Mouse (Mus musculus): ENCODE results near the gene Thra. TPM values are rescaled to one million over a fixed set of nuclear protein-coding genes. Genes with fewer than 3 reads are reported as not detected.

Gene Thra
- polyA plus RNA-seq, 1 experiment from 2014 or later, result 13.3 TPM

DNA sequence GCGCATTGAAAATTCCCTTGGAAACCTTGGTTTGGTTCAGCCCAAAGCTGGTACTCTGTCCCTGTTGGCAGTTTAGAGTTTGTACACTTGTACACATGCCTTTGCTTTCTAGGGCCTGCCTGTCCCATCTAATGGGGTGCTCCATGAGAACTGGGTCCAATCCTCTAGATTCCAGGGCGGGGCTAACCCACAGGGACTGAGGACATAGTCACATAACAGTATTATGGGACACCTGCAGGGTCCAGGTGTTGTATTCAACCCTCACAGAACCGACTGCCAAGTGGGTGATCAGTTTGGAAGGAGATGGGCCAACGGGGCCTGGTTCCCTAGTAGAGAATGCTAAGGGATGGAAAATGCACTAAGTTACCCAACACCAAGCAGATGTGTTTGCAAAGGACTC is 21.5 kb downstream of the Thra start:
- 84% methylated on average over 4 of the region's 4 CpGs for whole genome bisulfite sequencing (ENCODE audit: insufficient replicate concordance)
- H3K36me3 ChIP-seq, result peaks cover 81% of the 10 kb centered on the region
- peaks cover 54% of the 10 kb centered on the region for H3K4me1 ChIP-seq
- no peaks in the 10 kb centered on the region for H3K9me3 ChIP-seq (replicated peaks)
- no peak overlapping the region for H3K4me2 ChIP-seq
- no peak for ATAC-seq
- H3K4me3 ChIP-seq, result no peak overlapping the region
- H3K9ac ChIP-seq, result no peak overlapping the region
- H3K27me3 ChIP-seq (replicated peaks), result no peaks in the 10 kb centered on the region
- no peak overlapping the region for H3K27ac ChIP-seq

DNA sequence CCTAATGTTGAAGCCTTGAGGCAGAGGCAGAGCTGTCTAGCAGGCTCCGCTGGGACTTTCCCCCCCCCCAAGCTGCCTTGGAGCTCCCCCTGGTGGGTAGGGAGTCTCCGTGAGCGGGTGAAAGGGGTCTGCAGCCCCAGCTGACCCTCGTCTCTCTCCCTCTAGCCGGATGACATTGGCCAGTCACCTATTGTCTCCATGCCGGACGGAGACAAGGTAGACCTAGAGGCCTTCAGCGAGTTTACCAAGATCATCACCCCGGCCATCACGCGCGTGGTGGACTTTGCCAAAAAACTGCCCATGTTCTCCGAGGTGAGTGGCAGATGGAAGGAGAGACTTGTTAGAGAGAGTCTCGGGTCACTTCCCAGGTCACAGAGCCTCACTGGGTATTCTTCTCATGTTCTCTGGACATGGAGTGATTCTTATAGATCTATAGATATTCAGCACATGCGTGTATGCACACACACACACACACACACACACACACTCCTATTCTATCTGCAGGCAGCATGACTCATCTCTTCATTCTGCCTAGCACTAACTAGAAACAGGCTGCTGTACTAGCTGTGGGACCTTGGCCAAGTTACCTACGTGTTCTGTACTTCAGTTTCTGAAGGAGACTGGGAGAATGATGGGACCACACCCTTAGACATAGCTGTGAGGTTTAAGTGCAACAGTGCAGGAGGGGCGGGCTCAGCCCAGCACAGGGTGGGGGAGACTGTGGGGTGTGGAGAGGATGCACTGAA is 22.5 kb downstream of the Thra start:
- ATAC-seq, result no peak
- H3K9me3 ChIP-seq (replicated peaks), result no peaks in the 10 kb centered on the region
- H3K27me3 ChIP-seq (replicated peaks), result no peaks in the 10 kb centered on the region
- WGBS (ENCODE audit: insufficient replicate concordance), result 66% methylated on average over 17 of the region's 17 CpGs
- no peak overlapping the region for H3K4me2 ChIP-seq
- no peak overlapping the region for H3K9ac ChIP-seq
- H3K27ac ChIP-seq, result peak overlapping the region; percentile 59
- no peak overlapping the region for H3K4me3 ChIP-seq
- H3K36me3 ChIP-seq, result peaks cover 71% of the 10 kb centered on the region
- H3K4me1 ChIP-seq, result peaks cover 58% of the 10 kb centered on the region

DNA sequence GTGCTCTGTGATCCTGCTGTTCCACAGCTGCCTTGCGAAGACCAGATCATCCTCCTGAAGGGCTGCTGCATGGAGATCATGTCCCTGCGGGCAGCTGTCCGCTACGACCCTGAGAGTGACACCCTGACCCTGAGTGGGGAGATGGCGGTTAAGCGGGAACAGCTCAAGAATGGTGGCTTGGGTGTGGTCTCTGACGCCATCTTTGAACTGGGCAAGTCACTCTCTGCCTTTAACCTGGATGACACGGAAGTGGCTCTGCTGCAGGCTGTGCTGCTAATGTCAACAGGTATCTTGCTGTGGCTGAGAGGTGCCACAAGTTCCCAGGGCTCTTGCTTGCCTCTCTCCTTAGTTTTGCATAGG is 23.0 kb downstream of the Thra start:
- Histone ChIP-seq H3K9ac (no peak overlapping the region), H3K27me3 (replicated peaks) (no peaks in the 10 kb centered on the region), H3K27ac (peak overlapping the region; percentile 59), H3K9me3 (replicated peaks) (no peaks in the 10 kb centered on the region), H3K4me2 (no peak overlapping the region), H3K4me3 (no peak overlapping the region), H3K4me1 (peaks cover 64% of the 10 kb centered on the region), H3K36me3 (peaks cover 67% of the 10 kb centered on the region)
- WGBS (ENCODE audit: insufficient replicate concordance), result 85% methylated on average over 8 of the region's 8 CpGs
- ATAC-seq, result no peak

DNA sequence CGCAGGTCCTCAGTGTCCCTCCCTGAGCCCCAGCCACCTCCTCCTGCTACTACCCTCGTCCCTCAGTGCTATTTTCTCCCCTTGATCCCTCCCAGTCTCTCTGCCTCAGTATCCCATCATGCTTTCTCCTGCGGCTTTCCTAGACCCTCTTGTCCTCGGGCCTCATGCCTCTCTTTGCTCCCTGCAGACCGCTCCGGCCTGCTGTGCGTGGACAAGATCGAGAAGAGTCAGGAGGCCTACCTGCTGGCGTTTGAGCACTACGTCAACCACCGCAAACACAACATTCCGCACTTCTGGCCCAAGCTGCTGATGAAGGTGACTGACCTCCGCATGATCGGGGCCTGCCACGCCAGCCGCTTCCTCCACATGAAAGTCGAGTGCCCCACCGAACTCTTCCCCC is 23.7 kb downstream of the Thra start:
- no peak overlapping the region for H3K4me3 ChIP-seq
- no peak for ATAC-seq
- WGBS (ENCODE audit: insufficient replicate concordance), result 76% methylated on average over 18 of the region's 18 CpGs
- H3K4me1 ChIP-seq, result peaks cover 70% of the 10 kb centered on the region
- no peak overlapping the region for H3K9ac ChIP-seq
- no peak overlapping the region for H3K4me2 ChIP-seq
- no peaks in the 10 kb centered on the region for H3K9me3 ChIP-seq (replicated peaks)
- H3K27me3 ChIP-seq (replicated peaks), result no peaks in the 10 kb centered on the region
- H3K27ac ChIP-seq, result no peak overlapping the region
- H3K36me3 ChIP-seq, result peaks cover 65% of the 10 kb centered on the region

DNA sequence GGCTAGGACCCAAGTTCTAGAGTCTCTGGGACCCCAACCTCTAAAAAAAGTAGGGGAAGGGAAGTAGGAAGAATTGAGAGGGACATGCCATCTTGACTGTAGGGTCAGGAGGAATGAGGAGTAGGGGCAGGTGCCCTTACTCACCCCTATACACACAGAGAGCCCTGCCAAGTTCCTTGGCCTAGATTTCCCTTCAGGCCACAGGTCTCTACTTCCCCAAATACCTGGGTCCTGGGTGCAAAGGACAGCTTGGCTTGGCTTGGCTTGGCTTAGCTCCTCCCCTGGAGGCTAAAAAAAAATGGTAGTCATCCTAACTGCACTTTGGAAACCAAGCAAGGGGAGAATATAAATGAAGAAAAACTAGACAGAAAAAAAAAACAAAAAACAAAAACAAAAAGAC is 24.3 kb downstream of the Thra start:
- Histone ChIP-seq H3K27me3 (replicated peaks) (no peaks in the 10 kb centered on the region), H3K4me1 (peaks cover 77% of the 10 kb centered on the region), H3K4me2 (no peak overlapping the region), H3K4me3 (no peak overlapping the region), H3K36me3 (peaks cover 67% of the 10 kb centered on the region), H3K9ac (no peak overlapping the region), H3K9me3 (replicated peaks) (no peaks in the 10 kb centered on the region), H3K27ac (peak overlapping the region; percentile 34)
- no peak for ATAC-seq

DNA sequence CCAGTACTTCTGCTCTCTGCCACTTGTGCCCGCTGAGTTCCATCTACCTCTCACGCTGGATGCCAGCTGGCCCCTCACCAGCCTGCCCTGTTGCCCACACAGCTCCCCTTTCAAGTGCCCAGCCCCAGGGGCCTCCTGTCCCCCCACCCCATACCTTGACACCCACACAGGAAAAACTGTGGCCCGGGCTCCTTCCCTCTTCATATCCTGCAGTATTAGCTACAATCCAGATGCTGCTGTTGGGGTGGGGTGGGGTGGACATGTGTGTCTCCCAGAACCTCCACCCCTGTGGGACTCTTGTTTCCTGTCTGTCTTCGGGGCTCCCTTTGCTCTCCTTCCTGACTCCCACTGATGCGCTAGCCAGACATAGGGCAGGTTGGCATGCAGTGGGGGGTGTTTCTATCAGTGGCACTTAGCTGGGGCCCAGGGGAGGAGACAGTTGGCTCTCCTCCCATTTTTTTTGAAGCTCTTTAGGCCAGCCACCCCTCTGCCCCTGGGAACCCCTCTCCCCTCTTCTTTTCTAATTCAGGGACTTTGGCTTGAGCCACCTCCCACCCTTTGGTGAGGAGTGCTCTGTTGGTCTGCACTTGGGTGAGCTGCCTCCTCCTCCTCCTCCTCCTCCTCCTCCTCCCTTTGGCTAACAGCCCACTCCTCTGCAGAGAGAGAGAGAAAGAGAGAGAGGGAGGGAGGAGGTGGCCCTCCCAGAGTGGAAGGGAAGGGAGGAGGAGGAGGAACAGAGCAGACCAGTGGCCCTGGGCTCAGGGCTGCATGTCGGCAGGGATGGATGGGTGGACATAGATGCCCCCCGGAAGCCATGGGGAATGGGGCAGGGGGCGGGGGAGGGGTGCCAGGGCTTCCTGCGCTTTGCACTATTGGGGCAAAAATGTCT is 25.2 kb downstream of the Thra start:
- Histone ChIP-seq H3K4me3 (no peak overlapping the region), H3K9me3 (replicated peaks) (no peaks in the 10 kb centered on the region), H3K9ac (no peak overlapping the region), H3K4me2 (no peak overlapping the region), H3K27me3 (replicated peaks) (no peaks in the 10 kb centered on the region), H3K27ac (peak overlapping the region; percentile 94), H3K4me1 (peaks cover 86% of the 10 kb centered on the region), H3K36me3 (peaks cover 67% of the 10 kb centered on the region)
- 57% methylated on average over 7 of the region's 9 CpGs for WGBS (ENCODE audit: insufficient replicate concordance)
- ATAC-seq, result no peak

DNA sequence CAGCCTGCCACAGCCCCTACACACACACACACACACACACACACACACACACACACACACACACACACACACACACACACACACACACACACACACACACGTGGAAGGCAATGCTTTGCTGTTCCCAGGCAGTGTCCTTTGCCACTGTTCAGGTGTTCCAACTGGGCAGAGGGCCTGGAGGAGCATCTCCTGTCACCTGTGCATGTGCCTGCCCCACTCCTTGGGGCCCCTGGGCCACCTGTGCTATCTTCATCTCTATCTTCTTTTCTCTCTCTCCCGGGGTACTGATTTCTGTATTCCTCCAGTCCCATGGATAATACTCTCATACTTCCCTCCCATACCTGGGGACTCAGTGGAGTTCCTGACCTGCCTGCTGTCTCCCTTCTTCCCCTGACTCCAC is 25.9 kb downstream of the Thra start:
- H3K9ac ChIP-seq, result no peak overlapping the region
- H3K4me1 ChIP-seq, result peaks cover 91% of the 10 kb centered on the region
- H3K27me3 ChIP-seq (replicated peaks), result no peaks in the 10 kb centered on the region
- peak overlapping the region; percentile 94 for H3K27ac ChIP-seq
- H3K4me2 ChIP-seq, result peak overlapping the region; percentile 78; the same call in 1 of the 2 replicates
- WGBS (ENCODE audit: insufficient replicate concordance), result 43% methylated on average over 2 of the region's 2 CpGs
- no peak for ATAC-seq
- peaks cover 66% of the 10 kb centered on the region for H3K36me3 ChIP-seq
- H3K9me3 ChIP-seq (replicated peaks), result no peaks in the 10 kb centered on the region
- H3K4me3 ChIP-seq, result no peak overlapping the region

DNA sequence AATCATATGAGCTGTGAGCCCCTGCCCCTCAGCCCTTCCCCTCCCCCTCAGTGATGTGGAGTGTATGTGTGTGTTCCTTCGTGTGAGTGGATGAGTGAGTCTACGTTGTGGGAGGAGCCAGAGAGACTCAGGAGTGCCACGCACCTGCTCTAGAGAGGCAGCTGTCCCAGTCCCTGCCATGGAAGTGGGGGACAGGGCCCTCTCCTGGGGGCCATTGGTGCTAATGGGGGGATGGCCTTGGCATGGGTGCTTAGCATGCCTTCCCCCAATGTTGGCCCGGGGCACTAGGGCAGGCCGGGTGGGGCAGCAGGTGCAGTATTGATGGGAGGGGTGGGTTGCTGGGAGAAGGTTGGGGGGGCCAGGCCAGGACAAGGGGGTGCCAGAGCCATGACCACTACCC is 26.4 kb downstream of the Thra start:
- peaks cover 65% of the 10 kb centered on the region for H3K36me3 ChIP-seq
- H3K9me3 ChIP-seq (replicated peaks), result no peaks in the 10 kb centered on the region
- H3K9ac ChIP-seq, result peak overlapping the region; percentile 78
- peak overlapping the region; percentile 78 for H3K4me2 ChIP-seq
- peak overlapping the region; percentile 94 for H3K27ac ChIP-seq
- peak overlapping the region; percentile 60 for H3K4me3 ChIP-seq
- H3K27me3 ChIP-seq (replicated peaks), result no peaks in the 10 kb centered on the region
- H3K4me1 ChIP-seq, result peaks cover 94% of the 10 kb centered on the region
- WGBS (ENCODE audit: insufficient replicate concordance), result 56% methylated on average over 5 of the region's 5 CpGs
- peak; percentile 3; the same call in 1 of the 2 replicates for ATAC-seq

DNA sequence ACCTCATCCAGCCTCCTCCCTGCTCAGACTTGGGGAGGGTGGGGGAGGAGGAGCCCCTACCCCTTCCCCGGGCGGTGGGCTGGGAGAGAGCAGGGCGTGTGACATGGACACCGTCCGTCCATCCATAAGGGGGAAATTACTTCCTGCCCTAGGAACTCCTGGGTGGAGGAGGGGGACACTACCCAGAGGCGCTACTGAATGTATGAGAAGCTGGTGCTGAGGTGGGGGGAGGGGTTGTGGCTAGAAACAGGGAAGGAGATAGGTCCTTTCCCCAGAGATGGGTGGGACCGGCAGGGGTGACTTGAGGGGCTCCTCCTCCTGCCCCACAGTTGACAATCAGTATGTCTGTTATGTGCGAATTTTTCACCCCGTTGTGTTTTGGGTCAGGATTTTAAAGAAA is 26.8 kb downstream of the Thra start:
- Histone ChIP-seq H3K27ac (peak overlapping the region; percentile 94), H3K4me1 (peaks cover 94% of the 10 kb centered on the region), H3K9me3 (replicated peaks) (no peaks in the 10 kb centered on the region), H3K36me3 (peaks cover 61% of the 10 kb centered on the region), H3K4me2 (peak overlapping the region; percentile 78), H3K9ac (peak overlapping the region; percentile 78), H3K27me3 (replicated peaks) (no peaks in the 10 kb centered on the region), H3K4me3 (peak overlapping the region; percentile 60)
- peak; percentile 76 for ATAC-seq
- WGBS (ENCODE audit: insufficient replicate concordance), result 3% methylated on average over 9 of the region's 9 CpGs

DNA sequence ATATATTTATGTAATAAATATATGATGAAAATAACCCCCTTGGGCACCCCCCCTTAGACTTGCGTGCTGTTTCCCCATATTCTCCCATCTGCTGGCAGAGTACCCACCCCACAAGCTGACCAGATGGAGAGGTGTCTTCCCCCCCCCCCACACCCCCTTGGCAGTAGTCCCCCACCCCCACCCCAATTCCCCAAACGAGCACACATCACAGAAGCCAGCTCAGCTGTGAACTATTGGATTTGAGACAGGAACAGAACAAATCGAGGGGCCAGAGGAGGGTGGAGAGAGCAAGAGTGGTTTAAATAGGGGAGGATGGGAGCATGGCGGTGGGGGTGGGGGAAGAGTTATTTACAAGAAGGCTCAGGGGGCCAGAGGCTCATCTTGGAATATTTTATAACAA is 27.3 kb downstream of the Thra start:
- peak overlapping the region; percentile 94 for H3K27ac ChIP-seq
- no peaks in the 10 kb centered on the region for H3K9me3 ChIP-seq (replicated peaks)
- peak overlapping the region; percentile 60 for H3K4me3 ChIP-seq
- peak overlapping the region; percentile 78 for H3K9ac ChIP-seq
- no peaks in the 10 kb centered on the region for H3K27me3 ChIP-seq (replicated peaks)
- peaks cover 57% of the 10 kb centered on the region for H3K36me3 ChIP-seq
- H3K4me1 ChIP-seq, result peaks cover 96% of the 10 kb centered on the region
- H3K4me2 ChIP-seq, result peak overlapping the region; percentile 78
- ATAC-seq, result no peak
- WGBS (ENCODE audit: insufficient replicate concordance), result 16% methylated on average over 4 of the region's 4 CpGs

DNA sequence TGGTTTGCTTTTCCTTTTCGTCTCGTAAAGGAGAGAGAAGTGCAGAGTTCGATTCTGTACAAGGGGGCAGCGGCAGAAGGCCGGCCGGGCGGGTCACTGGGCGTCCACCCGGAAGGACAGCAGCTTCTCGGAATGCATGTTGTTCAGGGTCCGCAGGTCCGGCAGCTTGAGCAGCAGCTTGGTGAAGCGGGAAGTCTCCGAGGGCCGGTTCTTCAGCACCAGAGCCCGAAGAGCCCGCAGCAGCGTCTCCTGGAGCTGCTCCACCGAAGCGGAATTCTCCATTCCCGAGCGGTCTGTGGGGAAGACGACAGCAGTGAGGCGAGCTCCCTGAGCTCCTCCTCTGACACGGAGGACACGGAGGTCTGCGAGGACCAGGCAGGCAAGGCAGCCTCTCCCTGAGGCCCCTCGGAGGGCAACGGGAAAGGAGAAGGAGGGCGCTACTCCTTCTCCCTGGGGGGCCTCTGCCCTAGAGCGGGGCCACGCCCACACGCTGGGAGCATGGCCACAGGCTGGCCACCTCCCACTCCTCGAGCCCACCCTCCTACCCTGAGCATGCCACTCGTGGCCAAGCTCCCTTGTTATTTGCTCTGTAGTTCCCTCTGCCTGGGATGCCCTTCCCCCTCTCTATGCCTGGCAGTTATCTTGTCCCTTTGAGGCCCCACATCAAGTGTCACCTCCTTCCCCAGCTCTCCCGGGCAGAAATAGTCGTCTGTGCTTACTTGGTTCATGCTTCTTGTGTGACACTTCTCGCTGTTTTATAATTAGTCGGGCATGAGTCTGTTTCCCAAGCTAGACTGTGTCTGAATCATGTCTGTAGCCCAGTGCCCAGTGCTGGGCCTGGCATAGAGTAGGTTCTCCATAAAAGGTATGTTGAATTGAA is 27.9 kb downstream of the Thra start:
- 10% methylated on average over 39 of the region's 39 CpGs for WGBS (ENCODE audit: insufficient replicate concordance)
- H3K27ac ChIP-seq, result peak overlapping the region; percentile 94
- H3K4me1 ChIP-seq, result peaks cover 96% of the 10 kb centered on the region
- no peaks in the 10 kb centered on the region for H3K9me3 ChIP-seq (replicated peaks)
- H3K4me2 ChIP-seq, result peak overlapping the region; percentile 78
- H3K9ac ChIP-seq, result peak overlapping the region; percentile 78
- peaks cover 50% of the 10 kb centered on the region for H3K36me3 ChIP-seq
- peak overlapping the region; percentile 60 for H3K4me3 ChIP-seq
- no peaks in the 10 kb centered on the region for H3K27me3 ChIP-seq (replicated peaks)
- peak; percentile 75 for ATAC-seq

Measured in liver, embryonic 12.5 days (tissue).